Mouse (Mus musculus) midbrain, embryonic 13.5 days (tissue): ENCODE results near the gene Wdr66. TPM values are rescaled to one million over a fixed set of nuclear protein-coding genes. Genes with fewer than 3 reads are reported as not detected.
A peak's percentile ranks its signal among the peaks of the same experiment; 100 is the strongest.
"Not testable (repeated sequence)": the region's sequence is repeated elsewhere in the genome, so short reads cannot be mapped to it uniquely, and the experiment has no call there.

Experiments
- ATAC-seq: fragments of 200-750 bp; cut with Nextera tagmentation; 2 replicates; pipeline ENCODE4 v1.8.0; 2017; ENCODE audit warnings: mild to moderate bottlenecking, moderate TSS enrichment, moderate library complexity
- H3K27ac ChIP-seq: fragments of 300-500 bp; sonication (generic); 2 replicates; pipeline ENCODE4 v1.5.1; 2015; ENCODE audit warnings: inconsistent platforms, mild to moderate bottlenecking, moderate library complexity
- H3K27me3 ChIP-seq: fragments of 300-500 bp; sonication (generic); 2 replicates; pipeline ENCODE4 v1.6.1; 2015; ENCODE audit warnings: mild to moderate bottlenecking, inconsistent platforms
- H3K36me3 ChIP-seq: fragments of 300-500 bp; sonication (generic); 2 replicates; pipeline ENCODE4 v1.6.1; 2015; ENCODE audit warnings: mild to moderate bottlenecking, inconsistent platforms
- H3K4me1 ChIP-seq: fragments of 300-500 bp; sonication (generic); replicated peaks from 2 replicates; pipeline ENCODE4 v1.6.1; 2015; ENCODE audit warnings: inconsistent platforms
- H3K4me2 ChIP-seq: fragments of 300-500 bp; sonication (generic); replicated peaks from 2 replicates; pipeline ENCODE4 v1.6.1; 2015; ENCODE audit warnings: moderate library complexity, mild to moderate bottlenecking, inconsistent platforms
- H3K4me3 ChIP-seq: fragments of 300-500 bp; sonication (generic); replicated peaks from 2 replicates; pipeline ENCODE4 v1.5.1; 2015; ENCODE audit warnings: mild to moderate bottlenecking, inconsistent platforms
- H3K9ac ChIP-seq: fragments of 300-500 bp; sonication (generic); replicated peaks from 2 replicates; pipeline ENCODE4 v1.6.1; 2015; ENCODE audit warnings: mild to moderate bottlenecking, inconsistent platforms
- H3K9me3 ChIP-seq: fragments of 300-500 bp; sonication (generic); 2 replicates; pipeline ENCODE4 v1.6.1; 2016; ENCODE audit warnings: mild to moderate bottlenecking, inconsistent platforms
- WGBS: fragments of 180-500 bp; shearing (Covaris S2); methylation state at CpG from one replicate; pipeline ENCODE4 v1.1.7; 2015; 5-methylcytosine and 5-hydroxymethylcytosine counted together
- polyA plus RNA-seq: library from polyadenylated mRNA; unstranded; fragments of >200 nt; fragmentation: Nextera tagmentation; extraction: Ambion mirVana; gene quantifications from 2 replicates; pipeline ENCODE4 v1.2.1, GENCODE M21; 2015

The Wdr66 gene
- 0.93 and 1.2 TPM in 2 replicates for polyA plus RNA-seq

- Histone ChIP-seq H3K27ac (no peak within 1 kb of the TSS), H3K9me3 (no peaks in the 10 kb centered on the region), H3K4me2 (peak within 1 kb of the TSS; percentile 57), H3K27me3 (no peaks in the 10 kb centered on the region), H3K4me3 (peak within 1 kb of the TSS; percentile 28), H3K4me1 (peaks cover 5% of the 10 kb centered on the region), H3K36me3 (peaks cover 19% of the 10 kb centered on the region), H3K9ac (no peak within 1 kb of the TSS)
- ATAC-seq, result peak; percentile 95
- whole genome bisulfite sequencing, result 2% methylated on average over 18 of the region's 18 CpGs
These were observed at the start of gene Wdr66 for GRCm38 (mm10) chr5:123251834-123252233. TSS of gene Wdr66 (plus strand) at chr5:123252102.

- H3K4me1 ChIP-seq, H3K4me2 ChIP-seq, H3K9me3 ChIP-seq, H3K27me3 ChIP-seq, H3K27ac ChIP-seq, H3K36me3 ChIP-seq, ATAC-seq, H3K9ac ChIP-seq, H3K4me3 ChIP-seq: not testable (repeated sequence)
- WGBS, result 46% methylated on average over 4 of the region's 4 CpGs
These were observed 49.1 kb upstream of the Wdr66 start for GRCm38 (mm10) chr5:123202771-123203170.

- H3K9me3 ChIP-seq, H3K36me3 ChIP-seq, H3K9ac ChIP-seq, H3K4me1 ChIP-seq, H3K27me3 ChIP-seq, H3K27ac ChIP-seq, H3K4me3 ChIP-seq, ATAC-seq, H3K4me2 ChIP-seq: not testable (repeated sequence)
- WGBS, result 91% methylated on average over 7 of the region's 7 CpGs
These were observed 48.3 kb upstream of the Wdr66 start for GRCm38 (mm10) chr5:123203591-123203990.

- not testable (repeated sequence) for H3K27me3 ChIP-seq, ATAC-seq, H3K9me3 ChIP-seq, H3K4me3 ChIP-seq, H3K4me1 ChIP-seq, H3K27ac ChIP-seq, H3K36me3 ChIP-seq, H3K4me2 ChIP-seq, H3K9ac ChIP-seq
- WGBS, result 85% methylated on average over 5 of the region's 5 CpGs
These were observed 29.4 kb upstream of the Wdr66 start for GRCm38 (mm10) chr5:123222346-123223050.

GRCm38 (mm10) chr5:123223051-123223410, 28.9 kb upstream of the Wdr66 start:
- Histone ChIP-seq H3K9ac (no peak overlapping the region), H3K27me3 (no peaks in the 10 kb centered on the region), H3K4me3 (no peak overlapping the region), H3K4me2 (no peak overlapping the region), H3K36me3 (no peaks in the 10 kb centered on the region), H3K9me3 (no peaks in the 10 kb centered on the region), H3K27ac (no peak overlapping the region), H3K4me1 (no peaks in the 10 kb centered on the region)
- ATAC-seq, result no peak
- WGBS, result 85% methylated on average over 4 of the region's 4 CpGs

- not testable (repeated sequence) for H3K9me3 ChIP-seq, H3K4me2 ChIP-seq, H3K36me3 ChIP-seq, H3K9ac ChIP-seq, H3K27me3 ChIP-seq, H3K4me1 ChIP-seq, H3K27ac ChIP-seq, ATAC-seq, H3K4me3 ChIP-seq
- 56% methylated on average over 6 of the region's 6 CpGs for WGBS
These were observed 28.0 kb upstream of the Wdr66 start for GRCm38 (mm10) chr5:123223861-123224260.

- no peak overlapping the region for H3K27ac ChIP-seq
- H3K36me3 ChIP-seq, result no peaks in the 10 kb centered on the region
- ATAC-seq, result no peak
- 87% methylated on average over 7 of the region's 7 CpGs for WGBS
- H3K4me2 ChIP-seq, result no peak overlapping the region
- H3K27me3 ChIP-seq, result no peaks in the 10 kb centered on the region
- no peaks in the 10 kb centered on the region for H3K9me3 ChIP-seq
- no peak overlapping the region for H3K4me3 ChIP-seq
- H3K4me1 ChIP-seq, result peaks cover 11% of the 10 kb centered on the region
- no peak overlapping the region for H3K9ac ChIP-seq
These were observed 25.1 kb upstream of the Wdr66 start for GRCm38 (mm10) chr5:123226851-123227250.

- Histone ChIP-seq H3K4me1 (peaks cover 11% of the 10 kb centered on the region), H3K36me3 (no peaks in the 10 kb centered on the region), H3K4me3 (peak overlapping the region; percentile 88), H3K27ac (peak overlapping the region; percentile 44; the same call in 1 of the 2 replicates), H3K27me3 (no peaks in the 10 kb centered on the region), H3K9me3 (no peaks in the 10 kb centered on the region), H3K4me2 (peak overlapping the region; percentile 76), H3K9ac (peak overlapping the region; percentile 89)
- peak; percentile 90 for ATAC-seq
- 1% methylated on average over 42 of the region's 42 CpGs for WGBS
These were observed 24.0 kb upstream of the Wdr66 start for GRCm38 (mm10) chr5:123227762-123228523.

- Histone ChIP-seq H3K27me3 (no peaks in the 10 kb centered on the region), H3K4me2 (peak overlapping the region; percentile 76), H3K27ac (no peak overlapping the region), H3K4me3 (peak overlapping the region; percentile 88), H3K36me3 (no peaks in the 10 kb centered on the region), H3K4me1 (peaks cover 11% of the 10 kb centered on the region), H3K9ac (peak overlapping the region; percentile 89), H3K9me3 (no peaks in the 10 kb centered on the region)
- 9% methylated on average over 15 of the region's 15 CpGs for WGBS
- ATAC-seq, result no peak
These were observed 23.4 kb upstream of the Wdr66 start for GRCm38 (mm10) chr5:123228524-123228922.

GRCm38 (mm10) chr5:123229296-123229695, 22.6 kb upstream of the Wdr66 start:
- Histone ChIP-seq H3K4me1 (peaks cover 11% of the 10 kb centered on the region), H3K9me3 (no peaks in the 10 kb centered on the region), H3K27me3 (no peaks in the 10 kb centered on the region), H3K36me3 (no peaks in the 10 kb centered on the region), H3K4me2 (peak overlapping the region; percentile 76), H3K4me3 (peak overlapping the region; percentile 88; the same call in 1 of the 2 replicates), H3K27ac (no peak overlapping the region), H3K9ac (0 out of 2 replicates have a peak overlapping the region, but pooled peaks have one; percentile 6)
- WGBS, result 93% methylated on average over 6 of the region's 6 CpGs
- ATAC-seq, result no peak

GRCm38 (mm10) chr5:123232180-123232579, 19.7 kb upstream of the Wdr66 start:
- H3K9me3 ChIP-seq, result no peaks in the 10 kb centered on the region
- H3K9ac ChIP-seq, result no peak overlapping the region
- ATAC-seq, result no peak
- 97% methylated on average over 2 of the region's 2 CpGs for WGBS
- no peak overlapping the region for H3K4me2 ChIP-seq
- no peaks in the 10 kb centered on the region for H3K27me3 ChIP-seq
- H3K4me3 ChIP-seq, result no peak overlapping the region
- H3K27ac ChIP-seq, result no peak overlapping the region
- peaks cover 18% of the 10 kb centered on the region for H3K4me1 ChIP-seq
- peaks cover 15% of the 10 kb centered on the region for H3K36me3 ChIP-seq

GRCm38 (mm10) chr5:123235731-123236130, 16.2 kb upstream of the Wdr66 start:
- H3K9ac ChIP-seq, result no peak overlapping the region
- H3K27ac ChIP-seq, result no peak overlapping the region
- no peak overlapping the region for H3K4me3 ChIP-seq
- H3K36me3 ChIP-seq, result peaks cover 39% of the 10 kb centered on the region
- no peaks in the 10 kb centered on the region for H3K9me3 ChIP-seq
- ATAC-seq, result no peak
- peaks cover 7% of the 10 kb centered on the region for H3K4me1 ChIP-seq
- 26% methylated on average over 2 of the region's 2 CpGs for WGBS
- no peak overlapping the region for H3K4me2 ChIP-seq
- no peaks in the 10 kb centered on the region for H3K27me3 ChIP-seq
